Mouse (Mus musculus): ENCODE measurements at regions not wholly inside any gene's neighbourhood (a gene's known extent, or its start where the extent isn't known, plus 50 kb on each side); places are given as distances from the start of the nearest gene placed in this dataset.
A peak's percentile ranks its signal among the peaks of the same experiment; 100 is the strongest.

GRCm38 (mm10) chr10:43634371-43635080 is 56.4 kb downstream of the Cd24a start:
- no peak for DNase-seq (ENCODE audit: low read depth, low spot score)

DNA sequence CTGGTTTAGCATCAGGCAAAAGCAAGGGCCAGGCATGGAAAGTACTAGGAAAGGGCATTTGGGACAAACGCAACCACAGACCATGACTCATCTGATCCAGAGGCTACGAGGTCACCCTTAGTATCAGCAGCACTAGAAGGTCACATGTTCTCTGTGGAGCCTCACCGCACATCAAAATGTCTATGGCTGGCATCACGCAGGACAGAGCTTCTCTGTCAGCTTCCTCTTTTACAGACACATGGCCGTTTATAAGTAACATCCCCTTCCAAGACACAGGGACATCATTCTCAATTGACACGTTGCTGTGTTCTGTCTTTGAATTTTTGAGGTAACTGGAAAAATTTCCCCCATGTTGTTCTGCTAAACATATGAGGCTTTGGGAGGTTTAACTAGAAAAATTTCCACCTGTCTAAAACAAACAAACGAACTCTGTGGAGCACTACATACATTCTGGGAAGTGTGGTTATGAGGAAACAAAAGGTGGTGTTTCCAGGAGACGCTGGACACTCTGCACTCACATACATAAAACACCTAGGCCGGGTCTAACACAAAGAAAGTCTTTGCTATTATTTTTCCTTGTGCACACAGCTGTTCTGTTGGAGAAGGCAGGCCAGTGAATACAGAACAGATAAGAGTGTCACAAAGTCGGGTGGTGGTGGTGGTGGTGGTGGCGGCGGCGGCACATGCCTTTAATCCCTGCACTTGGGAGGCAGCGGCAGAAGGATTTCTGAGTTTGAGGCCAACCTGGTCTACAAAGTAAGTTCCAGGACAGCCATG is 63.3 kb downstream of the Cd24a start:
- DNase-seq (ENCODE audit: low read depth, low spot score), result no peak

DNA sequence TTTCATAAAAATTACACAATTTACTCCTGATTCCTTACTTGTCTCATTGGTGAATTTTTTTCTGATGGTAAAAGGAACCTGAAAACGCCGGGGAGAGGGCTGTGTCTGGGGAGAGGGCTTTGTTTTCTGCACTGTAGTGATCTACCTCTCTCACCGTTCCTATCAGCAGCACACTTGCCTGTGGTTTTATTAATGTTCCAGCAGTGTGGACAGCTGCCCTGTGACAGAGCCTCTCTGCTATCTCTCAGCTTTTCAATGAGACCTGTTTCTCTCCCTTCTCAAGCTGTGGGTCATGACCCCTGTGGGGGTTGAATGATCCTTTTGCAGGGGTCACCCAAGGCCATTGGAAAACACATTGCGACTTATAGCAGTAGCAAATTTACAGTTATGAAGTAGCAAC is 68.2 kb downstream of the Cd24a start:
- DNase-seq (ENCODE audit: low read depth, low spot score), result no peak

DNA sequence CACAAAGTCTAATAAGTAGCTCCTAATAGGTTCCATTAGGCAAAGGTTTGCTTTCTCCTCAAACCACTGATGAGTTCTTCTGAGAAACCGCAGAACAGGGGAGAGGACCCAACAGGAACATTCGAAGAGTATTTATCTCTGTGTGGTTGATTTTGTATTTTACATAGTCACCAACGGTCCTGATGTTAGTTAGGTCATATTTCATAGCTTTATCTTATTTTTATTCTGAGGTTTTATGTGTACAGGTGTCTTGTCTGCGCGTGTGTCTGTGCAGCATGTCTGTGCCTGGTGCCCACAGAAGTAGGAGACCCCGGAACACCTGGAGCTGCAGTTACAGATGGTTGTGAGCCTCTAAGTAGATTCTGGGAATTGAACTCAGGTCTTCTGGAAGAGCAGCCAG is 68.9 kb downstream of the Cd24a start:
- no peak for DNase-seq (ENCODE audit: low read depth, low spot score)

- DNase-seq (ENCODE audit: low read depth, low spot score), result no peak
Observed at GRCm38 (mm10) chr10:43648186-43648585, 70.1 kb downstream of the Cd24a start.

DNA sequence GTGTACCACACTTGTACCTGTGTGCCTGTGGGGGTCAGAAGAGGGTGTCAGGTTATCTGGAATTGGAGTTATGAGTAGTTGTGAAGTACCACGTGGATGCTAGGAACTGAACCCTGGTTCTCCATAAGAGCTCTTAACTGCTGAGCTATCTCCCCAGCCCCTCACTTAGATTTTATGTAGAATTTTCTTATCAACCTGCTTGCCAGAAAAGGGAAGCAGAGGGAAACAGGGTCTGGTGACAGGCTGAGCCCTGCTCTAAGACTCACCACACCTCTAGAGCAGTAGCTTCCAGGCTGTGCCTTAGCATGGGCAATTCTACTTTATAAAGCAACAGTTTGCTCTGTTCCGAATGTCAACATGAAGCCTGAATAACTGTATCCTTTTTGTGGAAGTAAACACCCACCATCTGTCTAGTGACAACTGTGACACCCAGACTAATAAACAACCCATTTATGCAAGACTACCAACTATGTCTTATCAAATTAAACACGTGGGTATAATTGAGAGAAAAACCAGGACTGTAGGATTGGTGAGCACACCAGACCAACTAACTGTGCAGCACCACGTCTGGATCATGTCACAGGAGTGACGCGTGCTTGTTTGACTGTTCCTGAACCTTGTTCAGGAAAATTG is 70.8 kb downstream of the Cd24a start:
- DNase-seq (ENCODE audit: low read depth, low spot score), result no peak

- DNase-seq (ENCODE audit: low read depth, low spot score), result no peak
Observed at GRCm38 (mm10) chr10:43650449-43650848, 72.4 kb downstream of the Cd24a start.

DNA sequence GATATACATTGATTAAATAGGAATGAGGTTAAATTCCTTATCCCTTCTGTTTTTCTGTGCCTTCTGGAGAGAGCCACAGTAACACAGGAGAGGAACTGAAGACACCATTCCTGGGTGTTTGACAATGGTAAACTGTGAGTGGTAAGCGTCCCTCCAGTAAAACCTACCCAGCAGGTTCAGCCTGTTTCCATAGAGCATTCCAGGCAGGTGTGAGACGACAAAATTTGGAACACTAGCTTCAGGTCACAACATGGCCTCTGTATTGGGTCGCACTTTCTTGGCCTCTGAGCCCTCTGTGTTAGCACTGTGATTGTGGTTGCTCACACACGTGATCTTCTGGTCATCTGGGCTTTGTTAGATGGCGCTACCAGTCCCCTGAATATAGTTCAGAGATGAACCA is 73.4 kb downstream of the Cd24a start:
- no peak for DNase-seq (ENCODE audit: low read depth, low spot score)

GRCm38 (mm10) chr10:43651915-43652314 is 73.8 kb downstream of the Cd24a start:
- no peak for DNase-seq (ENCODE audit: low read depth, low spot score)

GRCm38 (mm10) chr10:43655082-43655671 is 77.1 kb downstream of the Cd24a start:
- no peak for DNase-seq (ENCODE audit: low read depth, low spot score)

DNA sequence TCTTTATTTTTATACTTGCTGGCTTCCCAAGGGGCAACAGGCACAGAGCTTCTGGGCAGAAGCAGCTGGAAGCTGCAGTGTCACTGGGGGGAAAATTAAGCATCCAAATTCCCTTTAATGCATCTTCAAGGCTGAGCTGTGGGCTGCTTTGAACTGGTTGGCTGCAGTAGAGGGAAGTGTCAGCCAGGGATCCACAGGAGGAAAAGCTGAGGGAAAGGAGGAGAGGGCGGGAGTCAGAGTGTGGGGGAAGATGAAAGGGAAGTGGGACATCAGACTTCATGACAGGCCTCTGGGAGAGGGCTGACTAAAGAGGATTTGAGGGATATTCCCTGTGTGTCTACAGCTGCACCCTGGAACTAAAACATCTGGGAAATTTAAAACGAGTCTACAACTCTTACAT is 77.6 kb downstream of the Cd24a start:
- DNase-seq (ENCODE audit: low read depth, low spot score), result peak; percentile 15

GRCm38 (mm10) chr10:43656207-43656606 is 78.1 kb downstream of the Cd24a start:
- no peak for DNase-seq (ENCODE audit: low read depth, low spot score)

DNA sequence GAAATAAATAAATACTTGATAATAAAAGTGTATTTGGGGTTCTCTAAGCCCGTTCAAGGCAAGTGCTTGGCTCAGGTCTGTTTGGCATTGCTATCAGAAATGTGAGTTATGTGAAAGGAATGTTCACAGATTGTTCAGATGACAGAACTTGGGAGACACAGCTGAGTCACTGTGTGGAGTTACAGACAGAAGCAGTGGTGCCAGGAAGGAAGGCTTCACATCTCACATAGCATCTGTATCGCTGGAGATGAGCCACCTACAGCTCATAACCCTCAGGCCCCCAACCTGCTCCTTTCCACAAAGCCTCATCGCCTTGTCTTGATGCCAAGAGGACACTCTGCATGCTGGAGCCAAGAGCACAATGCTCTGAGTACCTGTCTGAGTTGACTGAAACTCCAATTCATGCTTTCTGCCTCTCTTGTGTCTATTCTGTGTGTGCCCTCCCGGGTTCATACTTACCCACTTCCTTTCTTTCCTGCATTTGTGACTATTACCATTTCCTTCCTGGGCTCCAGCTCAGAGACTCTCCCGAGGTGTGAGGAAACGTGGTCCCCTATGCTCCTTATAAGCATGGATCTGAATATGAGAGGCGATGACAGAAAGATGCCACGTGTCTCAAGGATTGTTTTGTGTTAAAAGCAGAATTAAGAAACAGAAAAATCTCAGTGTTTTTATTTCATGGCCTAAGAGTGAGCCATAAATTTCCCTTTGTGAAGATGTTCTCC is 79.6 kb downstream of the Cd24a start:
- DNase-seq (ENCODE audit: low read depth, low spot score), result peak; percentile 21

DNA sequence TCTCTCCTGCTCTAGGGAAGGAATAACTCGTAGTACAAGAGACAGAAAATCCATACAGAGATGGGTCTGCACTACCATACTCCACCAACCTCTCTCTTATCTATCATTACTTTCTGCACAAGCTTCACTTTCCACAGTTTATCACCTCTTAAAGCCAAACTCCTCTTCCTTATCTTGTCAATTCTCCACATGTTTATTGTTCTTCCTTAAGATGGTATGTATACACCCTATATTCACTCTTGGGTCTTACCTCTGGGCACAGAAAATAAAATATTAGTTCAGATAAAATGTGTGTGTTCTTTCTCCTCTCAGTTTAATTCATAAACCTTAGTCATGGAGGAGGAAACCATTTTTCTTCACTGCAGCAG is 80.1 kb downstream of the Cd24a start:
- DNase-seq (ENCODE audit: low read depth, low spot score), result no peak

DNA sequence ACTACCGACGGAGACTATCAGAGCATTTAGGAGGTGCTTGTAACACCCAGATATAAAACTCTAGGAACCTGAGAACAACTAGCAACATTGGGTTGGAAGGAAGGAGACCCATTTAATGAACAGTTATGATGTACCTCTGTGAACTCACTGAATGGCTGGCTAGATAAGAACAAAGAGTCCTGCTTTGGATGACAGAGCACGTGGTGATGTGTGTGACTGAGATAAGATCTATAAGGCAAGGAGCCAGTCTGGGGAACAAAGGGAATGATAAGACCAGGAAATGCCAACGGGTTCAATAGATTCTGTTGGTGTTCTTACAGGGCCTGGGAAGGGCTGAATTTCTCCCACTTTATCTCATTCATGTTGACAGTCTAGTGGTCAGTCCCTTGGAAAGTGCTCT is 86.8 kb downstream of the Cd24a start:
- no peak for DNase-seq (ENCODE audit: low read depth, low spot score)

DNA sequence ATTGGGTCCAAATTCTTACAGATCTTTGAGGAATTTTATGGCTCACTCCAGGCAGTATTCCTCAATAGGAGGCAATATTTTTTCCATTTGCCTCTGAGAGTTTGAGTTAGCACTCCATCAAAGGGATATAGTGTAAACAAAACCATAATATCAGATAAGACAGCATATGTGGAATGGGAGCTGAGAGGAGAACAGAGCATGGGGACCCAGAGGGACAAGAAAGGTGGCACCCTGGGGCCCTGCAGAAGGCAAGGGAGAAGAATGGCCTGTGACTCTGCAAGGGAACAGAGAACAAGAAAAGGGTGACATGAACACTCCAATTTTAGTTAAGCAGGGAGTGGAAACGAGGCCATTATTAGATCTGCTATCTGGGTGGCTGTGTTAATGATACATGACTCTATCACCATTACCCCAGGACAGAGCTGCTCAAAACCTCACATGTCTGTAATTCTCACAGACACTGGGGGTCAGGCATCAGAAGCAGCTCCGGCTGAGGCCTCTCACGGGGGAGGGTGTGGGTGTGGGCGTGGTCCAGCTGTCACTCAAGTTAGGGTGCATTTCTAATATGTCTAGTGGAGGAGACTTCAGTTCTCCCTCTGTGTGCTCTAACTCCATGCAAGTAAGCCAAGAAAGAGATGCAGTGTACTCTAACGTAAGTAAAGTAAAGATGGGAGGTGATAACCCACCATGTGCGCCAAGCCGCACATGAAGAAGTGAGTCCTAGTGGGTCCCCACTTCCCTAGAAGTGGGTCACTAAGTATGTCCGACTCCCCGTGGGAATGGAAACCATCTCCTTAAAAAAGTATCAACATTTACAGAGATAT is 88.4 kb downstream of the Cd24a start:
- DNase-seq (ENCODE audit: low read depth, low spot score), result no peak

- DNase-seq (ENCODE audit: low read depth, low spot score), result no peak
Observed at GRCm38 (mm10) chr10:43667086-43667690, 89.1 kb downstream of the Cd24a start.

GRCm38 (mm10) chr10:43667732-43668247 is 89.7 kb downstream of the Cd24a start:
- DNase-seq (ENCODE audit: low read depth, low spot score), result no peak

- DNase-seq (ENCODE audit: low read depth, low spot score), result no peak
Observed at GRCm38 (mm10) chr10:43669471-43669870, 91.4 kb downstream of the Cd24a start.

- no peak for DNase-seq (ENCODE audit: low read depth, low spot score)
Observed at GRCm38 (mm10) chr10:43670745-43671144, 92.7 kb downstream of the Cd24a start.
